Comparison of ENCODE assay signal across 20 mouse cellular contexts in genomic region chr10:126664408-126665083, GRCm38 (mm10).
DNase-seq lines count a peak whose midpoint lies in the region; ATAC-seq and TF ChIP-seq lines count a peak whose summit lies in the region.
"Had no signal": no experiment of that assay in that cellular context is flagged by ENCODE, and none has a peak within 500 bp of the region (broad histone marks: within the 10 kb centered on the region; RNA-seq: fewer than 3 reads in every experiment).

No protein-coding gene starts in this region.

- H3K27me3 ChIP-seq in hindbrain, embryonic 15.5 days, result no peaks in the 10 kb centered on the region
- no peaks in the 10 kb centered on the region for H3K27me3 ChIP-seq in hindbrain, postnatal 0 days (ENCODE audit: insufficient read depth, low read length)
- no peaks in the 10 kb centered on the region for H3K27me3 ChIP-seq in midbrain, embryonic 14.5 days (ENCODE audit: control insufficient read depth, insufficient read depth, low read length)
- H3K27me3 ChIP-seq: neural tube, embryonic 12.5 days had no signal

- no peak for TF ChIP-seq POLR2A in brain, embryonic 14.5 days (IDR thresholded peaks at IDR 0.05; ENCODE audit: borderline replicate concordance, extremely low read depth, insufficient read depth, insufficient read length, poor library complexity, severe bottlenecking)

- WGBS in hindbrain, embryonic 15.5 days, result 80% methylated on average over 13 of the region's 13 CpGs
- whole genome bisulfite sequencing in hindbrain, postnatal 0 days, result 77% methylated on average over 13 of the region's 13 CpGs
- 66% methylated on average over 13 of the region's 13 CpGs for WGBS in midbrain, embryonic 14.5 days

- H3K9me3 ChIP-seq in hindbrain, embryonic 15.5 days, result no peaks in the 10 kb centered on the region
- H3K9me3 ChIP-seq in hindbrain, postnatal 0 days (ENCODE audit: low read length), result no peaks in the 10 kb centered on the region
- no peaks in the 10 kb centered on the region for H3K9me3 ChIP-seq in midbrain, embryonic 14.5 days (ENCODE audit: control insufficient read depth, low read length)
- H3K9me3 ChIP-seq: neural tube, embryonic 12.5 days had no signal

- H3K27ac ChIP-seq in hindbrain, embryonic 15.5 days (replicated peaks), result 0 out of 2 replicates have a peak overlapping the region, but pooled peaks have one; percentile 4
- H3K27ac ChIP-seq in hindbrain, postnatal 0 days, result no peak overlapping the region
- peak overlapping the region; percentile 49 for H3K27ac ChIP-seq in midbrain, embryonic 14.5 days (replicated peaks; ENCODE audit: low read depth, low read length)
- H3K27ac ChIP-seq: forebrain, embryonic 10.5 days; layer of hippocampus, adult 2 months; neural tube, embryonic 12.5 days had no signal

- no peak overlapping the region for H3K4me2 ChIP-seq in hindbrain, embryonic 15.5 days
- no peak overlapping the region for H3K4me2 ChIP-seq in hindbrain, postnatal 0 days (ENCODE audit: low read depth, low read length)
- H3K4me2 ChIP-seq in midbrain, embryonic 14.5 days (ENCODE audit: low read length), result no peak overlapping the region
- H3K4me2 ChIP-seq: neural tube, embryonic 12.5 days had no signal

- intact Hi-C loops in heart, postnatal 36 days (cut with DNase I), result no loop called here

- H3K4me3 ChIP-seq in hindbrain, embryonic 15.5 days, result no peak overlapping the region
- H3K4me3 ChIP-seq in hindbrain, postnatal 0 days (ENCODE audit: low read length), result no peak overlapping the region
- no peak overlapping the region for H3K4me3 ChIP-seq in midbrain, embryonic 14.5 days (replicated peaks; ENCODE audit: low read depth, low read length)
- H3K4me3 ChIP-seq: forebrain, embryonic 10.5 days; layer of hippocampus, adult 2 months; neural tube, embryonic 12.5 days had no signal

- DNase-seq in hindbrain, postnatal 0 days (ENCODE audit: low spot score), result no peak
- DNase-seq in brain, adult 2 months (ENCODE audit: low read depth, low spot score), result peak; percentile 32
- peak; percentile 75 for DNase-seq in brain, embryonic 14.5 days (ENCODE audit: low read depth)
- peak; percentile 75 for DNase-seq in midbrain, embryonic 14.5 days
- no peak for DNase-seq in urinary bladder, adult 18-20 months (ENCODE audit: low spot score in 2 of 2)
- no peak for DNase-seq in heart, postnatal 36 days
- DNase-seq: adrenal gland, postnatal 10 days; cerebellum, adult 8-10 months; cerebellum, postnatal 36 days; embryo, embryonic 11 days; forebrain, postnatal 0 days; kidney, adult 9 months; kidney, postnatal 14 days; lung, postnatal 4 days; thymus, postnatal 36 days had no signal

- no peak overlapping the region for H3K9ac ChIP-seq in hindbrain, embryonic 15.5 days
- H3K9ac ChIP-seq in hindbrain, postnatal 0 days (replicated peaks; ENCODE audit: low read length), result no peak overlapping the region
- no peak overlapping the region for H3K9ac ChIP-seq in midbrain, embryonic 14.5 days (replicated peaks; ENCODE audit: low read length)
- H3K9ac ChIP-seq: forebrain, postnatal 0 days; neural tube, embryonic 12.5 days had no signal

- no peak for ATAC-seq in hindbrain, embryonic 15.5 days (ENCODE audit: low FRiP score, low read depth)
- no peak for ATAC-seq in hindbrain, postnatal 0 days
- ATAC-seq in midbrain, embryonic 14.5 days (ENCODE audit: low FRiP score, low TSS enrichment), result no peak
- ATAC-seq: forebrain, postnatal 0 days; intestine, embryonic 16.5 days had no signal

- no peaks in the 10 kb centered on the region for H3K4me1 ChIP-seq in hindbrain, embryonic 15.5 days (replicated peaks)
- H3K4me1 ChIP-seq in hindbrain, postnatal 0 days (ENCODE audit: insufficient read depth, low read length), result no peaks in the 10 kb centered on the region
- no peaks in the 10 kb centered on the region for H3K4me1 ChIP-seq in midbrain, embryonic 14.5 days (ENCODE audit: control insufficient read depth, insufficient read depth, low read length)
- H3K4me1 ChIP-seq: forebrain, embryonic 10.5 days; neural tube, embryonic 12.5 days had no signal

- no peaks in the 10 kb centered on the region for H3K36me3 ChIP-seq in hindbrain, embryonic 15.5 days
- no peaks in the 10 kb centered on the region for H3K36me3 ChIP-seq in hindbrain, postnatal 0 days (ENCODE audit: insufficient read depth, low read length)
- H3K36me3 ChIP-seq in midbrain, embryonic 14.5 days (ENCODE audit: control insufficient read depth, insufficient read depth, low read length), result no peaks in the 10 kb centered on the region
- H3K36me3 ChIP-seq: forebrain, embryonic 10.5 days; neural tube, embryonic 12.5 days had no signal

- no peak for TF ChIP-seq CTCF in hindbrain, postnatal 0 days (IDR thresholded peaks at IDR 0.05; ENCODE audit: low read depth)
- no peak for TF ChIP-seq CTCF in brain, embryonic 14.5 days (IDR thresholded peaks at IDR 0.05; ENCODE audit: borderline replicate concordance, extremely low read depth, insufficient read depth, insufficient read length)

Comparison
In these comparisons a context has a peak if more than half of its experiments do, and no peak if none do; other contexts are left out.
1. DNase-seq: peak in brain, adult 2 months (single experiment), brain, embryonic 14.5 days (single experiment) and midbrain, embryonic 14.5 days (single experiment); none in hindbrain, postnatal 0 days (single experiment), urinary bladder, adult 18-20 months (0 of 2) and heart, postnatal 36 days (0 of 2).